Mouse (Mus musculus): ENCODE results near the gene Krt25.

DNA sequence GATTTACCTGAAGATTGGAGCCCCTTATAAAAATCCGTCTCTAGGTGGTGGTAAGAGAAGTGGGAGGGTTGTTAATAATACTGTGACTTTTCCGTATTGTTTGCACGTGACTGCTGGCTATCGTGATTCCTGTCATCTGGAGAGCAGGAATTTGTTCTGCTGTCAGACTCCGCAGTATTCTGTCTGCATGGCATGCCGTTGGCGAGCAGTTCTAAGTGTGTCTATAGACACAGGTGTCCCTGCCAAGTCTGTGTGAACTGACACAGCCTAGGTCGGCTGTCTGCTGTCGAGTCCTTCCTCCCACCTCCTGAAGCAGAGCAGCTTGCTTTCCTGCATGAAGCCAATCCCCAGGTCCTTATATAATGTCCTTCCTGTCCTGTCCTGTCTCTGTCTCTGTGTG is 3.6 kb downstream of the Krt25 start:
- TF ChIP-seq GATA1 (IDR thresholded peaks at IDR 0.05; ENCODE audit: borderline replicate concordance, low read length) (no peak), FLI1 (IDR thresholded peaks at IDR 0.05; ENCODE audit: low read length) (no peak)

Measured in megakaryocyte, embryonic 14.5 days (primary cell).